Mouse (Mus musculus) mammary gland, adult 2 months (tissue): ENCODE results near the gene Iyd. TPM values are rescaled to one million over a fixed set of nuclear protein-coding genes. Genes with fewer than 3 reads are reported as not detected.

Source experiments
- polyA plus RNA-seq: library from polyadenylated mRNA; depleted of rRNA; stranded (reverse); fragments of >200 nt; gene quantifications from 2 replicates; pipeline ENCODE4 v1.2.3, GENCODE M21; 2012; ENCODE audit warnings: low replicate concordance; rRNA removed

Iyd gene
- polyA plus RNA-seq, result 0.13 TPM in 1 of 2 replicates, not detected in the other

GRCm38 (mm10) chr10:3540003-3540827 is at the start of gene Iyd:
Gene Iyd, plus strand, starts transcription at chr10:3540240.

Other genes with a start within 250 kb of the Iyd start
- gene Ppp1r14c, start 174.2 kb upstream of the Iyd start, polyA plus RNA-seq, result 0.20 and 6.6 TPM in 2 replicates
- gene Plekhg1, start 200.1 kb downstream of the Iyd start, polyA plus RNA-seq, result 4.8 and 6.9 TPM in 2 replicates